Mouse (Mus musculus): ENCODE measurements at regions not wholly inside any gene's neighbourhood (a gene's known extent, or its start where the extent isn't known, plus 50 kb on each side); places are given as distances from the start of the nearest gene placed in this dataset.
A peak's percentile ranks its signal among the peaks of the same experiment; 100 is the strongest.
"Not testable (repeated sequence)": the region's sequence is repeated elsewhere in the genome, so short reads cannot be mapped to it uniquely, and the experiment has no call there.

DNA sequence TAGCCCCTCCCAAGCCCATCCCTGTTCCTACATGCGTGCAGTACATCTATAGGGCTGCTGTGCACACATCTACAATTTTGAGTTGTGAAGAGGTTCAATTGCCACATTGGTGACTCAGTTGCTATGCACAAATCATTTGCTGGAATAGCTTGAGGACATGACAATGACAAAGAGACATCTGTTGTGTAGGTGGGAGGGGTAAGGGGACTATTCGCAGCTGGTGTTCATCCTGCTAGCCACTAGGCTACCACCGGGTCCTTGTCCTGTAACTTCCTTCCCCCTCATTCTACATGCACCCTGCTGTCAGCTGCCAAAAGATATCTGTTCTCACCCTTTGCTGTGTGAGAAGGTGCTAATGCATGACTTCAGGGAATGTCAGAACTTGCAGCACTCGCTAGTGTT, 1117.7 kb upstream of the Arrdc3 start:
- peak in 1 of 2 experiments; percentile 12 for DNase-seq (ENCODE audit: low spot score in 2 of 2)

DNA sequence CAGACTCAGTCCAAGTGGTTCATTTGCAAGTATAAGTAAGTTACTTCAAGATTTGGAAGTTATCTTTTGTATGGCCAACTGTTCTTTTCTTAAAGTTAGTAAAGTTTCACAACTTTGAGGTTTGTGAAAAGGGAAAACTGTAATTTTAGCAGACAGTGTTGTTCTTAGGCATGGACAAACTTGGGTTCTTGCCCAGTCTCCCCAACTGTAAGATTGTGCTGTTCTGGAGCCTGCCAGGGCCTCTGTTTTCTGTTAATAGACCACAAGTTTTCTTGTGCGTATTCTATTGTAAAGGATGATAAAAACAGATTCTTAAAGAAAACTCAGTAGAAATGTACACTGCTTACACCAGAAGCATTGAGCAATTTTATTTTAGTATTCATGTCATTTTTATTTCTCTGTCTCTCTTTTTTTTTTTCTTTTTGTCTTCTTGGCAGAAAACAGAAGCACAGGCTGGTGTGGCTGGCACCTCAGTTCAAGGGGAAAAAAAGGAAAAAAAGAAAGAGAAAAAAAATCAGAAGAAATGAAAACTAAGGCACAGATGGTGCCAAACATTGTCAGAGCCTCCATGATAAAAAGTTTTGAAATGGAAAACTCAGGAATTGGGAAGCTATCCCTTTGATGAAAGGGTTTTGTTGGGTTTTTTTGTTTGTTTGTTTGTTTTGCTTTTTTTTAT, 1098.1 kb upstream of the Arrdc3 start:
- peak; percentile 41 to 66 for DNase-seq (ENCODE audit: low spot score in 2 of 2)

DNA sequence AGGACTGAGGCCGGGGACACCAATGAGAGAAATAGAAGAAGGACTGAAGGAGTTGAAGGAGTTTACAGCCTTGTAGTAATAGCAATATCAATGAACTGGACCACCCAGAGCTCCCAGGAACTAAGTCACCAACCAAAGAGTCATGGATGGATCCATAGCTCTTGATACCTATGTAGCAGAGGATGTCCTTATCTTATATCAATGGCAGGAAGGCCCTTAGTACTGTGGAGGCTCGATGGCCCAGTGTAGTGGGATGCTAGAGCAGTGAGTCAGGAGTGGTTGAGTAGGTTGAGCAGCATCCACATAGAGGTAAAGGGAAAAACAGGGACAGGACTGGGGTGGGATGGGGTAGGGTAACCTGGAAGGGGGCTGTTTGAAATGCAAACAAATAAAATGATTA, 1081.6 kb upstream of the Arrdc3 start:
- no peak for DNase-seq (ENCODE audit: low spot score in 2 of 2)

DNA sequence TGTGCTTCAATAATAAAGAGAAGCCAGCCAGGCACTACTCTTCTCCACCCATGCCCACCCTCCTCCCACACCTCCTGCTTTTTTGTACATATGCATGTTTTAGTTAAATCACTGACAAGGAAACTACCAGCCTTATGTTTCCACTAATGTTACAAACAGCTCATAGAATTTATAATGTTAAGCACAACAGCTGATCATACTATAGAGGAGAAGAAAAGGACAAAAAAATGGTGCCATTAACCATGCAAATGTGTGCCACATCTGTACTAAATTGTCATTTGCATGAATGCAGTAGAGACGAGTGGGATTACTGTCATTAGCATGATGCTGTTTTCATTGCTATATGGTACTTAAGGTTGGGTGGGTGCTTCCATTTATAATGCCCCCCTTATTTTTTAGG, 1047.6 kb upstream of the Arrdc3 start:
- no peak for DNase-seq (ENCODE audit: low spot score in 2 of 2)

DNA sequence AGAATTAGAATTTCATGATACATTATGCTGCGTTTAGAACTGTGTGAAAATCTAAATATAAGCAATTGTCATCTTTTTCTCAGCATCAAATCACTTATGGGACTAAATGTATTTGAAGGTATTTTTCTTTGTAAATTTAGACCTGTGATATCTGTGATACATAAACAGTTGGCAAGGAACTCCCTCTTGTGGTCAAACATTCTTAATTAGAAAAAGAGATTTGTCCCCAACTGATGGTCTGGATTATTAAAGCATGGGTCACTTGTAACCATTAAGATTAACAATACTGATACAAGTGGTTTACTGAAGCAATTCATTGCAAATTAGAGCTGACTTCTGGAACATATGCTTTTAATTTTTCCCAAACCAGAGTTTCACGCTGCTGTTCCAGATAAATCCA, 1038.4 kb upstream of the Arrdc3 start:
- DNase-seq (ENCODE audit: low spot score in 2 of 2) = no peak

DNA sequence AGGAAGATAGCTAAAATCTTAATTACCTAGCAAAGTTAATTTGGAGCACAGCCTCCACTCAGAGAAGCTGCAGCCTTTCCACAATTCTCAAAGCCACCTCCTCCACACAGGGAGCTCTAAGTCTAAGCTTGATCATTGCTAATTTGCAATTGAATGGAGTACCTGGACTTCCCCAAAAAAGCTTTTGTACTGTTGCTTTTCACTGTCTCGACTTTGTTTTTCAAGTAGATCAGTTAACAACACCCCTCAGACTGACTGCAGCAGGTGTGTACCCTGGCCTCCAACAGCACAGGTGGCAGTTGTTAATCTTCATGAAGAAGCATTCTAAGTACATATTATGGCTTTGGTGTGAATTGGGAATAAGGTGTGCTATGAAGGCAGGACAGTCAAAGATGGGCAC, 1015.7 kb upstream of the Arrdc3 start:
- not testable (repeated sequence) for DNase-seq (ENCODE audit: low spot score in 2 of 2)

DNA sequence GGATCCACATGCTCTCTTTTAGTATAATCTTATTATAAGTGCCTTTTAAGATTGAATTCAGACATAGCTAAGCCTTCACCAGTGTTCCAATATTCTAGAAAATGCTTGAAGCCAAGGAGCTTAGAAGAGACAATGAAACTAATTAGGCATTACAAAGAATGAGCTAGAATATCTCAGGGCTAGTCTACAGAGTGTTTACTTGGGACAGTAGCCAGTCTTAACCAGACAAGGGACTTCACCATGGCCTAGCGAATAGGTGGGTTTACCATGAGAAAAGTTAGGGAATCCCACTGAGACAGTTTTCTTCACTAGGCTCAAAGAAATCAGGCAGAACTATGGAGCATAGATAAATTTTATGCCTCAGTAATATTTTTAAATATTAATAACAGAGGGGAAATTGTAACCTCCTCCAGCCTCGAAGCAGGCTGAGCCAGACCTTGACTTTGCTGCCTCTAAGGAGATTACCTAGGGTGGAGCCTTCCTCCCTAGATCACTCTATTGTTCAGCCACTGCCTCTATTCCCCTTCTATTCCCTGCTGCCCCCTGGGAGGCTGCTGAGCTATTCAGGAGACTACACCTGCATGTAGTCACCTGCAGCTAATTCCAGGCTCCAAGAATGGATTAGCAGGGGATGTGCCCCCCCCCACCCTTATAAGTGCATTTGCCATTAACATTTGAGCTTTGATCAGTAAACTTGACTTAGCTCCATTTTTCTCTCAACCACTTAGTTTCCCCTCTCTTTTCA, 1014.5 kb upstream of the Arrdc3 start:
- no peak for DNase-seq (ENCODE audit: low spot score in 2 of 2)

DNA sequence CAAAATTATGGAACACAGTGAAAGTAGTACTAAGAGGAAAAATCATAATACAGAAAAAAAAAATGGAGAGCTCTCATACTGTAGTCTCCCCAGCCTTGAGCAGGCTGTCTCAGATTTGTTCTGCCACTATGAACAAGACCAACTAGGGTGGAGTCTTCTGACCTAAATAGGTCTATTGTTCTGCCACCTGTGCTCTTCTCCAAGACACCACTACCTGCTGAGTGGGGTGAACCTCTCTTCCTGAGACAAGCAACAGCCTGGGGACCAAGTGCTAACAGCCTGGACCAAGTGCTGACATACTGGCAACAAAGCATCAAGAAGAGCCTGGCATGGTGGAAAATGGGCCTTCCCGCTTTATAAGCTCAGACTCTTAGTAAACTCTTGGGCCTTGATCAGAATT, 1003.0 kb upstream of the Arrdc3 start:
- no peak for DNase-seq (ENCODE audit: low spot score in 2 of 2)

DNA sequence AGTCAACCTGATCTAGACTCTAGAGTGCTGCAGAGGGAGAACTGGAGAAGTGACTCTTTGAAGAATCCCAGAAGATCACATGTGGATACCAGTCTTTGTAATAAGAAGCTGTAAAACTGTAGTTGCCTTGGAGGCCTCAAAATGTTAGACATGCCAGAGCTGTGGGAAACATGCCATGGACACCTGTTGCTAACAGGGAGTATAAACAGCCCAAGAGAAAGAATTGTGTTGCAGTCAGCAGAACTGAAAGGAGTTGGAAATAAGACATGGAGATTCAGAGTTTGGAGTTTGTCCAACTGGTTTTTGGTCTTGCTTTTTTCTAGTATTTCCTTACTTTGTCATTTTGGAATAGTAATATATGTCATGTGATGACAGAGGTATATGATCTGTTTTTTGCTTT, 997.2 kb upstream of the Arrdc3 start:
- DNase-seq (ENCODE audit: low spot score in 2 of 2) = no peak

DNA sequence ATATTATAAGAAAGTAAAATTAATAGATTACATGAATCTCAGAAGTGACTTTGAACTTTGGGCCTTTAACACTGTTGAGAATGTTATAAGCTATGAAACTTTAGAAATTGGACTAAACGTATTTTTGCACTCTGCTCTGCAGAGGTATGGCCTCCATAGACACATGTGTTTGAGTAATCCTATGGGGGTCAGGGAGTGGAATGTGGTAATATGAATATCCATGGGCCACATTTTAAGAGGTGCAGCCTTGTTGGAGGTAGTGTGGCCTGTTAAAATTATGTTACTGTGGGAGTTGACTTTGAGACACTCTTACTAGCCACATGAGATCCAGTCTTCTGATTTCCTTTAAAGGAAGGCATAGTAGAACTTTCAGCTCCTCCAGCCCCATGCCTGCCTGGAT, 996.8 kb upstream of the Arrdc3 start:
- no peak for DNase-seq (ENCODE audit: low spot score in 2 of 2)

All from left cerebral cortex, adult 18-20 months (tissue).